Mouse (Mus musculus): ENCODE results near the gene Acss3. TPM values are rescaled to one million over a fixed set of nuclear protein-coding genes. Genes with fewer than 3 reads are reported as not detected.

The Acss3 gene
- 1.4 and 1.5 TPM in 2 replicates for polyA plus RNA-seq (2015; fragmentation: Nextera tagmentation; extraction: Ambion mirVana)

DNA sequence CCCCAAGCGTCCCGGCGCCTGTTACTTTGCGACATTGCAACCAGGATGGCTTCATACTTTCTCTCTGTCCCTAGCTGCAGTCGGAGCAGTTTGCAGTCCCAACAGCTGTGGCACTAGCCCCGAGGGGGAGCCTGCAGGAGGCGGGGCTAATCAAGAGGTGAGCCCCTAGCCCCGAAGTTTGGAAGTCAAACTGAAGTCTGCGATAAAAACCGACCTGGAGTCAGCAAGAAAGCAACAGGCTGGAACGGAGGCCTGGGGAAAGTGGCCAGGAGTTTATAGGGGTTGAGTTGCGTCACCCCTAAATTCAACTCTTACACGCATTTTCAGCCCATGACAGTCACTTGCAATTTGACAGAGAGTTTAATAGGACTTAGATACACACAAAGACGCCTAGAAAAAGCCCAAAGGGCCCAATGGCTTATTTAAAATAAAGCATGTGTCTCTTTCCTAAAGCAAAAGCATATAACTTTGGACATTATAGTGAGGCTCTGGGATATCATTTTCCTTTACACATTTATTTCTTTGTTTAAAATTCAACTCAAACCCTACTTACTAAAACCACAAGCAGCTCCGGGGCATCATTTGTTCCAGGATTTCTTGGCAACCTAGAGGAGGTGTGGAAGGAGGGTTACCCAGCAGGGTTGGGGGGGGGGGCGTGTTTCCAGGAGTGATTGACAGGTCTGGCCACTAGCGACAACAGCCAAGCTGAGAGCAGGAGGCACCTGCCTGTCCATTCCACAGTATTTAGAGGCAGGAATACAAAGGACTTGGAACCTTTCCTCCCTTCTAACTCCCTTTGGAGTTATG lies at the start of gene Acss3:
Gene Acss3, minus strand, starts transcription at position 140 of the 807 bp plus-strand sequence.
- Histone ChIP-seq H3K9ac (no peak within 1 kb of the TSS), H3K9me3 (no peaks in the 10 kb centered on the region), H3K27me3 (no peaks in the 10 kb centered on the region; the same call in 1 of the 2 replicates), H3K4me2 (peak within 1 kb of the TSS; percentile 52), H3K36me3 (no peaks in the 10 kb centered on the region), H3K27ac (replicated peaks) (no peak within 1 kb of the TSS), H3K4me1 (replicated peaks) (peaks cover 3% of the 10 kb centered on the region), H3K4me3 (peak within 1 kb of the TSS; percentile 33)
- peak; percentile 76 for ATAC-seq (ENCODE audit: low FRiP score, low read depth)
- 2% methylated on average over 17 of the region's 17 CpGs for WGBS

DNA sequence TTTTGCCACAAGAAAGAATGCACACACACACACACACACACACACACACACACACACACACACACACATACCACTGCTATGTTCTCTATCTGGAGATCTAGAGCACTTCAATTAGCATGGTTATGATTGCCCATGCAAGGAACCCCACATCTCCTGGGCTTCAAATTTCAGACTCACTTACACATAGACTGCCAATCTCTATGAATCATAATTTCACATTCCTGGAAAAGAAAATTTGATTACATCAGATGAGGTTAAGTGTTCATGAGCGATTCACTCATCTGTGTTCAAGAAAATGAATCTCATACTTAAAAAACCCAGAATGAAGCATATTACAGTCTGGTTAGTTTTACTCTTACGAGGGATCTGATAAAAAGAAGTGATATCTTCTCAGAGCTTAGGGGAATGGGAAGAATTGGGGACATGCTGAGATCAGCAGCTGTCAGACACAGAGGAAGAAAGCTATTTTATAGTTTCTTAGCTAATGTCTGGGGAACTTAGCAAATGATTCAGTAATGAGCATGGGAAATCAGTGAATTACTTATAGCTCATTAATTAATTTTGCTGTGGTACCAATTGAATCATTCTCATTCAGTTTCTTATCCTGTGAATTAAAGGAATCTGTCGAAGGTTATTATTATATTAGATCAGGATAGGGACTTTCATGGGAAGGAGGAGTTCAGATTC lies 48.7 kb upstream of the Acss3 start:
- H3K36me3 ChIP-seq = no peaks in the 10 kb centered on the region
- H3K27me3 ChIP-seq = no peaks in the 10 kb centered on the region
- WGBS = 60% methylated on average over 3 of the region's 3 CpGs
- H3K27ac ChIP-seq (replicated peaks) = no peak overlapping the region
- H3K4me2 ChIP-seq = no peak overlapping the region
- ATAC-seq (ENCODE audit: low FRiP score, low read depth) = no peak
- no peaks in the 10 kb centered on the region for H3K9me3 ChIP-seq
- H3K9ac ChIP-seq = no peak overlapping the region
- H3K4me3 ChIP-seq = no peak overlapping the region
- H3K4me1 ChIP-seq (replicated peaks) = no peaks in the 10 kb centered on the region

DNA sequence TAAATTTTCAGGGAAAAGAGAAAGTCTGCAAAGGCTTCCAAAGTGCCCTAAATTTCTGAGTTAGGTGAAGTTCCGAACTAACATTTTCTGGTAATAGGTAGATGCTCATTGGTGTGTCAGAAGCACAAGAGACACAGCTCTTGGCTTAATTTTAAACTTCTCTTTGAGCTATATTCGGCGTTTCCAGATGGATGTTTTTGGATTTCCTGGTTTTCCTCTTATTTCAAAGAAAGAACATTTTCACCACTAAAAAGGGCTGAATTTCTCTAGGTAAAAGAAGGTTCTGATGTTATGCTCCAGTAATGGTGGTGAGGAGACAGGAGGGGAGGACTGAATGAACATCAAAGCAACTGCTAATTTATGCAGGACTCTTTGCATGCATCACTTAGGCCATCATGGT lies 43.0 kb upstream of the Acss3 start:
- Histone ChIP-seq H3K27ac (replicated peaks) (no peak overlapping the region), H3K27me3 (no peaks in the 10 kb centered on the region), H3K9ac (no peak overlapping the region), H3K4me1 (replicated peaks) (no peaks in the 10 kb centered on the region), H3K4me2 (no peak overlapping the region), H3K36me3 (no peaks in the 10 kb centered on the region), H3K9me3 (no peaks in the 10 kb centered on the region), H3K4me3 (no peak overlapping the region)
- WGBS = 92% methylated on average over 3 of the region's 3 CpGs
- no peak for ATAC-seq (ENCODE audit: low FRiP score, low read depth)

DNA sequence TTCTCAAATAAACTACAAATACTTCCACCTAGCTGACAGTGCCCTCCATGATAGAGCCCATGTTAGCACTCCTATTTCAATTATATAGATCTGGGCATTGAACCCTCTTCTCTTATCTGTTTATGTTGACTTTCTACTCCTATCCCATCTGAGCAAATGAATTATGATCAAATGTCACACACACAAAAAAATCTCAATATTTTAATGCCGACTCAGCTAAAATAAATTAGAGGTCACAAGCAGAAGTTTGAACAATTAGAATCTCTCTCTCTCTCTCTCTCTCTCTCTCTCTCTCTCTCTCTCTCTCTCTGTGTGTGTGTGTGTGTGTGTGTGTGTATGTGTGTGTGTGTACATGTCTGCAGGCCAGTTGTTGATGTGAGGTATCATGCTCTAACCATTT lies 25.3 kb upstream of the Acss3 start:
- Histone ChIP-seq H3K4me3 (no peak overlapping the region), H3K4me1 (replicated peaks) (no peaks in the 10 kb centered on the region), H3K9ac (no peak overlapping the region), H3K36me3 (no peaks in the 10 kb centered on the region), H3K4me2 (no peak overlapping the region), H3K27ac (replicated peaks) (no peak overlapping the region), H3K27me3 (no peaks in the 10 kb centered on the region), H3K9me3 (no peaks in the 10 kb centered on the region)
- WGBS = 90% methylated on average over 1 of the region's 1 CpGs
- ATAC-seq (ENCODE audit: low FRiP score, low read depth) = no peak

DNA sequence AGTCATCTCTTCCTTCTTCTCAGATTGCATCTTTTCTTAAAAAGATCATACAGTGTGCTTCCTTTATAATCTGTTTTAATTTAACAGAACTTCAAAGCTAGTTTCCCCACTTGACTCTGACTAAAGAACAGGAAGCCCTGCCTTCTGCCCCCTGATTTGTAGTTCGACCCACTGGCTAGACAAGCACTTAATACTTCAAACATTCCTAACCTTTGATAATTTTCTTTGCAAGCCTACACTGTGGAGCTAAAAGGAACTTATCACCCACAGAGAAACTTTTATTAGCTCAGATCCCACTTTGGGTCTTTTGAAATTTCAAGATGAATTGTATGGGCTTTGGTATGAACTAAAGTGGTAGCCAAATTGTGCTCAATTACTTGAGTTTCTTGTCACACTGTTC lies 20.5 kb upstream of the Acss3 start:
- no peaks in the 10 kb centered on the region for H3K4me1 ChIP-seq (replicated peaks)
- no peaks in the 10 kb centered on the region for H3K27me3 ChIP-seq
- ATAC-seq (ENCODE audit: low FRiP score, low read depth) = no peak
- no peaks in the 10 kb centered on the region for H3K9me3 ChIP-seq
- H3K9ac ChIP-seq = no peak overlapping the region
- H3K4me2 ChIP-seq = no peak overlapping the region
- no peak overlapping the region for H3K27ac ChIP-seq (replicated peaks)
- no peaks in the 10 kb centered on the region for H3K36me3 ChIP-seq
- H3K4me3 ChIP-seq = no peak overlapping the region
- WGBS = 79% methylated on average over 1 of the region's 1 CpGs

DNA sequence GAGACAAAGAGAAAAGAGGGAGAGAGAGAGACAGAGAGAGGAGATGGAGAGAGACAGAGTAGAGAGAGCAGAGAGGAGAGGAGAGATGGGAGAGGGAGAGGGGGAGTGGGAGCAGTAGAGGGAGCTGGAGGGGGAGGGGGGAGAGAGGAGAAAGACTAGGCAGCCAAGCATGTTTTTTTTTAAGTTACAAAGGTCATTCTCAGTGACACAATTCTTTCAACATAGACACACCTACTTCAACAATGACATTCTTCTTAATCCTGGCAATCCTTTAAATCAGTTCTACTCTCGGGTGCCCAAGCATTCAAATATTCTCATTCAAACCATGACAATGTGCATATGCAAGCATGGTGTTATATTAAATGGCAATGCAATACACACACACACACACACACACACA lies 19.4 kb upstream of the Acss3 start:
- WGBS = 35% methylated on average over 1 of the region's 1 CpGs
- no peak overlapping the region for H3K4me3 ChIP-seq
- H3K27me3 ChIP-seq = no peaks in the 10 kb centered on the region
- H3K27ac ChIP-seq (replicated peaks) = no peak overlapping the region
- ATAC-seq (ENCODE audit: low FRiP score, low read depth) = no peak
- no peak overlapping the region for H3K4me2 ChIP-seq
- H3K4me1 ChIP-seq (replicated peaks) = no peaks in the 10 kb centered on the region
- no peaks in the 10 kb centered on the region for H3K36me3 ChIP-seq
- no peak overlapping the region for H3K9ac ChIP-seq
- no peaks in the 10 kb centered on the region for H3K9me3 ChIP-seq

DNA sequence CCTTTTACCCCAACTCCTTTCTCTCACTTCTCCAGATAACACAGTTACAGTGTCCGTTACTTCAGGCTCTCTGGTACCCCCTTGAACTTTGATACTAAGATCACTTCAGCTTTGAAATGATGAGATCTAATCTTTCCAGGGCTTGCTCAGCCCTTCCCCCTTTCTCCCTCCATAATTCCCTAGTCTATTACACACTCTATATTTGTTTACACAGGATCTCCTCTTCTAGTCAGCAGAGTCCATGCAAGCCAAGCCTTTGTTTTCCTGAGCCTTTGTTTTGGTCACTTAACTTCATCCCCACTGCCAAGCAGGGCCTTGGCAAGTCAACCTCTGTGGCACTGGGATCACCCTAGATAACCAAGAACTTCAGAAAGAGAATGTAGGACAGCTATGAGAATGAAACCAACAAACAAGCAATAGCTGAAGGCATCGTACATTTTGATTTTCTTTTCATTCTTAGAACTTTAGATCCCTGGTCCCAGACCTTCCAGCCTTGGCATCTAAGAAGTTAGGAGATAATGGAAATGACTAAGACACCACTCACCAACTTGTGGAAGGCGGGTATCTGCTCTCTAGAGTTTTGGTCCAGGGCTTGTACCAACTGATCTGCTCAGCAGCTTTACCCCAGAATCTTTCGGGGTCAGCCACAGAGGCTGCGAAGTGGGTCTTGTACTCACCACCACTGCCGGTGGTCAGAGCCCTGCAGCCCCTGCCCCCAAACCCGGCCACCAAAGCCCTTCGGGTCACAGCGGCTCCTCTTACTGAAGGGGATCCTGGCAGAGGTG lies 532 bp downstream of the Acss3 start:
- H3K36me3 ChIP-seq = no peaks in the 10 kb centered on the region
- ATAC-seq (ENCODE audit: low FRiP score, low read depth) = peak; percentile 56; the same call in 1 of the 2 replicates
- H3K9me3 ChIP-seq = no peaks in the 10 kb centered on the region
- no peaks in the 10 kb centered on the region; the same call in 1 of the 2 replicates for H3K27me3 ChIP-seq
- peak overlapping the region; percentile 33 for H3K4me3 ChIP-seq
- no peak overlapping the region for H3K27ac ChIP-seq (replicated peaks)
- 15% methylated on average over 9 of the region's 9 CpGs for WGBS
- peaks cover 3% of the 10 kb centered on the region for H3K4me1 ChIP-seq (replicated peaks)
- H3K4me2 ChIP-seq = peak overlapping the region; percentile 52
- H3K9ac ChIP-seq = no peak overlapping the region

DNA sequence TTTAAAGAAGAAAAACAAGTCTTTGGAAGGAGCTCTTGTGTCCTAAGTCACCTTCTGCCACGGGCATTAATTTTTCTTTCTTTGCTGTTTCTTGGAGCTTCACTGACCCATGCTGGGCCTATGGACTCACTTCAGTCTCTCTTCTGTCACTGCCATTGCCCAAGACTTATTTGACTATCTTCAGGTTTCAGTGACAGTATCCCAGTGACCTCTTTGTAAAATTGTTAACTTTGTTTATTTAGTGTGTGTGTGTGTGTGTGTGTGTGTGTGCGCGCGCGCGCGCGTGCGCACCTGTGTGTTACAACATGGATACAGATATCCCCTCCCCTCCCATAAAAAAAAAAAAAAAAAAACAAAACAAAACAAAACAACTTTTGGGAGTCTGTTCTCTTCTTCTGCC lies 2.2 kb downstream of the Acss3 start:
- peaks cover 3% of the 10 kb centered on the region for H3K4me1 ChIP-seq (replicated peaks)
- 91% methylated on average over 9 of the region's 9 CpGs for WGBS
- ATAC-seq (ENCODE audit: low FRiP score, low read depth) = no peak
- no peaks in the 10 kb centered on the region for H3K36me3 ChIP-seq
- no peak overlapping the region for H3K27ac ChIP-seq (replicated peaks)
- H3K4me2 ChIP-seq = no peak overlapping the region
- no peak overlapping the region for H3K9ac ChIP-seq
- H3K27me3 ChIP-seq = no peaks in the 10 kb centered on the region; the same call in 1 of the 2 replicates
- H3K9me3 ChIP-seq = no peaks in the 10 kb centered on the region
- no peak overlapping the region for H3K4me3 ChIP-seq

DNA sequence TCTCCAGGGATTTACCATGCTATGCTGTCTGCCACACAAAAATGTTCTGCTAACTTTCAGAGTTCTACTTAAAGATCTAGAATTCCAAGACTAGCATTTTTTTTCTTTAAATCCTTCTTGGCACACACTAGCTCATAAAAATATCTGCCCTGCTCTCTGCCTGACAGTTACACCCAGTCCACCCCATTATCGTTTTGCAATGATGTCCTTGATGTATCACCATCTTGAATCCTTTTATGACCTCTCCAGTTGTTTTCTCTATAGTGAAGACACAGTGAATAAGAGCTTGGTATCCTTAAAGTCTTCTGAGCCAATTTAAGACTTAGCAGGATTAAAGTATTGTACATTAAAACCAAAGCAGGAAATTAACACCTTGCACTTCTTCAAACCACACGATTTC lies 4.3 kb downstream of the Acss3 start:
- WGBS = 90% methylated on average over 2 of the region's 2 CpGs
- Histone ChIP-seq H3K4me2 (no peak overlapping the region), H3K4me1 (replicated peaks) (peaks cover 3% of the 10 kb centered on the region), H3K36me3 (no peaks in the 10 kb centered on the region), H3K27ac (replicated peaks) (no peak overlapping the region), H3K4me3 (no peak overlapping the region), H3K27me3 (no peaks in the 10 kb centered on the region; the same call in 1 of the 2 replicates), H3K9ac (no peak overlapping the region), H3K9me3 (no peaks in the 10 kb centered on the region)
- ATAC-seq (ENCODE audit: low FRiP score, low read depth) = no peak

DNA sequence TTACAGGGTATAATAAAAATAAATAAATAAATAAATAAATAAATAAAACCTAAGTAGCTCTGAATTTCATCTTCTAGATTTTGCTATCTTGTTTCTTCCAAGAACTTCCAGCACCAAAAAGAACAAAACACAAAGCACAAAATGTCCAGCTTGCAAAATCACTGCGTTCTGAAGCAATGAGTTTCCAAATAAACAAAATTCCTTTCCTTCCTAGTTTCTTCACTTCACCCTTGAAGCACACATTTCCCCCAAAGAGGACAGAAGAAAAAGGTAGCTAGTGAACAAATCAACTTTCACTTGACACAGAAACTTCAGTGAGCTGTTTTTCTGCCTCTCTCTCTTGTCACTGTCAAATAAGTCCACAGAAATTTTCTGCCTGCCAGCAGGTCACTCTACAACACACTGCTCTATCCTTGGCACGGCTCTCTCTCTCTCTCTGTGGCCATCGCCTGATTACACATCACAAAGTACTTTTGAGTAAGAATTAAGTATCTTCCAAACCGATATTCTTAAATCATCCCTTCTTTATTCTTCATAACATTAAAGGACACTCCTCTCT lies 6.7 kb downstream of the Acss3 start:
- Histone ChIP-seq H3K27me3 (no peaks in the 10 kb centered on the region), H3K9ac (no peak overlapping the region), H3K9me3 (no peaks in the 10 kb centered on the region), H3K36me3 (no peaks in the 10 kb centered on the region), H3K27ac (replicated peaks) (no peak overlapping the region), H3K4me1 (replicated peaks) (no peaks in the 10 kb centered on the region), H3K4me2 (no peak overlapping the region), H3K4me3 (no peak overlapping the region)
- WGBS = 61% methylated on average over 4 of the region's 4 CpGs
- ATAC-seq (ENCODE audit: low FRiP score, low read depth) = no peak

DNA sequence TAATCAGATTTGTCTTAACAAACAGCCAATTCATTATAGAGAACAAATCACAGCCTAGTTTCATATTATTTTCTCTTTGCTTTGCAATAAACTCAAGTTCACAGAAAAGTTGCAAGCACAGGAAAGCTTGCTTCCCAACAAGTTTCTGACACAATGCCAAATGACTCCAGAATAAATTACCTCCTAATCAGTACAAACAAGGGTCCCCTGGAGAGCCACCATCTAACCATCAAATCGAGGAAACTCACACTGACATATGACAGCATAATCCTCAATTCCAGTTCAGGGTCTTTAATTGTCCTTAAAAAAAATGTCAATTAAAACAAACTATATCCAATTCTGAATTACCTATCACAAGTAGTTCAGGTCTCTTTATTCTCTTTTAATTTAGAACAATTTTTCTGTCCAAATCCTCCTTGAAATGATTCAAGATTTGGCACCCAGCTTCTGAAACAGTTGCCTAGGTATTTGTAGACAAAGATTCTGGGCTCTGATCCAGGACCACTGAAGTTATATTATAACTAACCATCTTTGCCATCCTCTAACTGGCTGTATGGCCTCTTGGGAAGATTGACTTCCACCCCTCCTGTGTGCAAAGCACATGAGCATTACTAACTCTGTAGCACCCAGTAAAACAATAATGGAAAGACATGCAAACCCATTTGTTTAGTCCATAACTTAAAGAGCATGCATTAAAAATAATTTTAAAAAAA lies 7.4 kb downstream of the Acss3 start:
- Histone ChIP-seq H3K4me2 (no peak overlapping the region), H3K27ac (replicated peaks) (no peak overlapping the region), H3K27me3 (no peaks in the 10 kb centered on the region), H3K36me3 (no peaks in the 10 kb centered on the region), H3K9me3 (no peaks in the 10 kb centered on the region), H3K4me1 (replicated peaks) (no peaks in the 10 kb centered on the region), H3K4me3 (no peak overlapping the region), H3K9ac (no peak overlapping the region)
- WGBS = 15% methylated on average over 1 of the region's 1 CpGs
- ATAC-seq (ENCODE audit: low FRiP score, low read depth) = no peak
